Mouse (Mus musculus) heart, postnatal 0 days (tissue): ENCODE measurements around the gene Ypel3.

ENCODE experiments used
- CTCF ChIP-seq: IDR thresholded peaks from 2 replicates; pipeline ENCODE4 v1.5.1; 2016; ENCODE audit warnings: antibody characterized with exemption, control low read depth, low read depth
- EP300 ChIP-seq: IDR thresholded peaks from 2 replicates; pipeline ENCODE4 v1.6.1; 2016; ENCODE audit warnings: antibody characterized with exemption, low read depth

DNA sequence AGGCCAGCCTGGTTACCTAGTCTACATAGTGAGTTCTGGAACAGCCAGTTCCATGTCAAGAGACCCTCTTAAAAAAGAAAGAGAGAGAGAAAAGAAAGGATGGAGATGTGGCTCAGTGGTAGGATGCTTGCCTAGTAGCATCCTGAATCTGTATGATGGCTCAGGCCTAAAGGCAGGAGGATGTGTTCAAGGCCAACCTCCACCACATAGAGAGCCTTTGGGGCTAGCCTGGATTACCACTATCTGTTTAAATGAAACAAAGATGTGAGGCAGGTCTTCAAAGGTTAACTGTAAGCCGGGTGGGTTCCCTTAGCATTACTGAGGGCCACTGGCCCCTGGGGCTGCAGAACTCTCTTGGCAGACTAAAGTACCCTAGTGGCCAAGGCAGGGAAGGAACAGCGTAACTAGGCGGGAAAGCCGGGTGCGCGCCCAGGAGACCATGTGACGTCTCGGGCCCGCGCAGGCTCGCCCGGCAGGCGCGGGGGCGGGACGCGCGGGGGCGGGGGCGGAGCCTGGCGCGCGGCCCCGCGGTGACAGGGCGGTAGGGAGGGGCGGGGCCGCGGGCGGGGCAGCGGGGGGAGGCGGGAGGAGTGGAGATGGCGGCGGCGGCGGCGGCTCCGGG lies 17.6 kb upstream of the Ypel3 start, which contains the start of gene Mapk3:
- peak; percentile 65 for TF ChIP-seq CTCF
- no peak for TF ChIP-seq EP300
